Mouse (Mus musculus) stomach, embryonic 16.5 days (tissue): Measurements from ENCODE around the gene Gm5800. TPM values are rescaled to one million over a fixed set of nuclear protein-coding genes. Genes with fewer than 3 reads are reported as not detected.

Experiments used
- polyA plus RNA-seq: library from polyadenylated mRNA; unstranded; fragments of >200 nt; fragmentation: Nextera tagmentation; extraction: Ambion mirVana; gene quantifications from 2 replicates; pipeline ENCODE4 v1.2.1, GENCODE M21; 2015

Gene Gm5800
- polyA plus RNA-seq, 1 experiment from 2014 or later, result not detected

Other genes with a start within 250 kb of the Gm5800 start
- gene Gm5622, start 164.4 kb downstream of the Gm5800 start, polyA plus RNA-seq, result not detected in 2 replicates
- not detected in 2 replicates for gene Gm17175, start 143.1 kb downstream of the Gm5800 start, polyA plus RNA-seq
- gene Gm17174, start 125.0 kb downstream of the Gm5800 start, polyA plus RNA-seq, result not detected in 2 replicates
- gene Gm17078, start 105.9 kb downstream of the Gm5800 start, polyA plus RNA-seq, result not detected in 2 replicates
- not detected in 2 replicates for gene Gm4181, start 81.5 kb downstream of the Gm5800 start, polyA plus RNA-seq
- not detected in 2 replicates for gene Gm17079, start 21.7 kb downstream of the Gm5800 start, polyA plus RNA-seq
- 0.66 TPM in 1 of 2 replicates, not detected in the other for gene Ang4, start 56.4 kb upstream of the Gm5800 start, polyA plus RNA-seq
- gene AY358078, start 82.9 kb upstream of the Gm5800 start, polyA plus RNA-seq, result not detected in 2 replicates
- gene Ear6, start 136.5 kb upstream of the Gm5800 start, polyA plus RNA-seq, result 0.19 and 0.79 TPM in 2 replicates
- gene Mettl17, start 167.7 kb upstream of the Gm5800 start, polyA plus RNA-seq, result 49.7 and 57.7 TPM in 2 replicates
- 0.89 and 0.98 TPM in 2 replicates for gene Slc39a2, start 175.7 kb upstream of the Gm5800 start, polyA plus RNA-seq
- gene Ndrg2, start 197.0 kb upstream of the Gm5800 start, polyA plus RNA-seq, result 125 and 143 TPM in 2 replicates
- not detected in 2 replicates for gene Tppp2, start 201.2 kb upstream of the Gm5800 start, polyA plus RNA-seq
- gene Rnase13, start 205.6 kb upstream of the Gm5800 start, polyA plus RNA-seq, result not detected in 2 replicates